Mouse (Mus musculus): ENCODE results near the gene Chrne. TPM values are rescaled to one million over a fixed set of nuclear protein-coding genes. Genes with fewer than 3 reads are reported as not detected.

Gene Chrne
- polyA plus RNA-seq, 2 experiments: 0.20 to 0.43 TPM

GRCm38 (mm10) chr11:70583022-70583714 lies 35.8 kb downstream of the Chrne start:
- no peak overlapping the region for H3K9ac ChIP-seq (ENCODE audit: low read depth, low read length, severe bottlenecking)
- no peaks in the 10 kb centered on the region; the same call in 1 of the 2 replicates for H3K36me3 ChIP-seq (ENCODE audit: control insufficient read depth, insufficient read depth, low read length)
- no peaks in the 10 kb centered on the region for H3K9me3 ChIP-seq (ENCODE audit: control insufficient read depth, low read length)
- H3K27ac ChIP-seq (replicated peaks; ENCODE audit: low read depth, low read length): 0 out of 2 replicates have a peak overlapping the region, but pooled peaks have one; percentile 1
- no peak overlapping the region for H3K4me3 ChIP-seq (replicated peaks; ENCODE audit: low read length)
- WGBS: 51% methylated on average over 6 of the region's 6 CpGs
- TF ChIP-seq POLR2A (IDR thresholded peaks at IDR 0.05; ENCODE audit: borderline replicate concordance, extremely low read depth, insufficient read depth, insufficient read length): no peak
- H3K27me3 ChIP-seq (ENCODE audit: control insufficient read depth, insufficient read depth, low read length): no peaks in the 10 kb centered on the region
- peaks cover 44% of the 10 kb centered on the region for H3K4me1 ChIP-seq (ENCODE audit: control insufficient read depth, insufficient read depth, low read length)
- ATAC-seq (ENCODE audit: low FRiP score, low read depth) (no peak), DNase-seq (ENCODE audit: low spot score) (no peak)
- no peak overlapping the region for H3K4me2 ChIP-seq (replicated peaks; ENCODE audit: low read depth, low read length, severe bottlenecking)

- WGBS: 28% methylated on average over 3 of the region's 3 CpGs
- Histone ChIP-seq H3K4me3 (replicated peaks; ENCODE audit: low read length) (no peak overlapping the region), H3K36me3 (ENCODE audit: control insufficient read depth, insufficient read depth, low read length) (no peaks in the 10 kb centered on the region; the same call in 1 of the 2 replicates), H3K4me2 (replicated peaks; ENCODE audit: low read depth, low read length, severe bottlenecking) (no peak overlapping the region), H3K4me1 (ENCODE audit: control insufficient read depth, insufficient read depth, low read length) (peaks cover 53% of the 10 kb centered on the region), H3K9me3 (ENCODE audit: control insufficient read depth, low read length) (no peaks in the 10 kb centered on the region), H3K9ac (ENCODE audit: low read depth, low read length, severe bottlenecking) (no peak overlapping the region), H3K27me3 (ENCODE audit: control insufficient read depth, insufficient read depth, low read length) (no peaks in the 10 kb centered on the region), H3K27ac (replicated peaks; ENCODE audit: low read depth, low read length) (no peak overlapping the region)
- DNase-seq (ENCODE audit: low spot score) (no peak), ATAC-seq (ENCODE audit: low FRiP score, low read depth) (no peak)
- no peak for TF ChIP-seq POLR2A (IDR thresholded peaks at IDR 0.05; ENCODE audit: borderline replicate concordance, extremely low read depth, insufficient read depth, insufficient read length)
Measured at GRCm38 (mm10) chr11:70582196-70582595, 36.8 kb downstream of the Chrne start.

GRCm38 (mm10) chr11:70580921-70581320 lies 38.1 kb downstream of the Chrne start:
- Histone ChIP-seq H3K36me3 (ENCODE audit: control insufficient read depth, insufficient read depth, low read length) (no peaks in the 10 kb centered on the region; the same call in 1 of the 2 replicates), H3K27me3 (ENCODE audit: control insufficient read depth, insufficient read depth, low read length) (no peaks in the 10 kb centered on the region), H3K4me3 (replicated peaks; ENCODE audit: low read length) (no peak overlapping the region), H3K9me3 (ENCODE audit: control insufficient read depth, low read length) (no peaks in the 10 kb centered on the region), H3K4me2 (replicated peaks; ENCODE audit: low read depth, low read length, severe bottlenecking) (no peak overlapping the region), H3K9ac (ENCODE audit: low read depth, low read length, severe bottlenecking) (no peak overlapping the region), H3K4me1 (ENCODE audit: control insufficient read depth, insufficient read depth, low read length) (peaks cover 54% of the 10 kb centered on the region), H3K27ac (replicated peaks; ENCODE audit: low read depth, low read length) (no peak overlapping the region)
- WGBS: 80% methylated on average over 3 of the region's 3 CpGs
- no peak for DNase-seq (ENCODE audit: low spot score)
- no peak for TF ChIP-seq POLR2A (IDR thresholded peaks at IDR 0.05; ENCODE audit: borderline replicate concordance, extremely low read depth, insufficient read depth, insufficient read length)
- no peak for ATAC-seq (ENCODE audit: low FRiP score, low read depth)

- ATAC-seq (ENCODE audit: low FRiP score, low read depth) (no peak), DNase-seq (ENCODE audit: low spot score) (no peak)
- Histone ChIP-seq H3K4me3 (replicated peaks; ENCODE audit: low read length) (no peak overlapping the region), H3K4me1 (ENCODE audit: control insufficient read depth, insufficient read depth, low read length) (peaks cover 48% of the 10 kb centered on the region), H3K9me3 (ENCODE audit: control insufficient read depth, low read length) (no peaks in the 10 kb centered on the region), H3K9ac (ENCODE audit: low read depth, low read length, severe bottlenecking) (no peak overlapping the region), H3K4me2 (replicated peaks; ENCODE audit: low read depth, low read length, severe bottlenecking) (no peak overlapping the region), H3K36me3 (ENCODE audit: control insufficient read depth, insufficient read depth, low read length) (no peaks in the 10 kb centered on the region; the same call in 1 of the 2 replicates), H3K27ac (replicated peaks; ENCODE audit: low read depth, low read length) (no peak overlapping the region), H3K27me3 (ENCODE audit: control insufficient read depth, insufficient read depth, low read length) (no peaks in the 10 kb centered on the region)
- TF ChIP-seq POLR2A (IDR thresholded peaks at IDR 0.05; ENCODE audit: borderline replicate concordance, extremely low read depth, insufficient read depth, insufficient read length): no peak
- WGBS: 47% methylated on average over 5 of the region's 5 CpGs
Measured at GRCm38 (mm10) chr11:70580358-70580720, 38.7 kb downstream of the Chrne start.

GRCm38 (mm10) chr11:70579710-70580357 lies 39.2 kb downstream of the Chrne start:
- Histone ChIP-seq H3K27ac (replicated peaks; ENCODE audit: low read depth, low read length) (no peak overlapping the region), H3K4me2 (replicated peaks; ENCODE audit: low read depth, low read length, severe bottlenecking) (no peak overlapping the region), H3K9me3 (ENCODE audit: control insufficient read depth, low read length) (no peaks in the 10 kb centered on the region), H3K27me3 (ENCODE audit: control insufficient read depth, insufficient read depth, low read length) (no peaks in the 10 kb centered on the region), H3K36me3 (ENCODE audit: control insufficient read depth, insufficient read depth, low read length) (no peaks in the 10 kb centered on the region; the same call in 1 of the 2 replicates), H3K4me1 (ENCODE audit: control insufficient read depth, insufficient read depth, low read length) (peaks cover 43% of the 10 kb centered on the region), H3K9ac (ENCODE audit: low read depth, low read length, severe bottlenecking) (no peak overlapping the region), H3K4me3 (replicated peaks; ENCODE audit: low read length) (no peak overlapping the region)
- TF ChIP-seq POLR2A (IDR thresholded peaks at IDR 0.05; ENCODE audit: borderline replicate concordance, extremely low read depth, insufficient read depth, insufficient read length): no peak
- ATAC-seq (ENCODE audit: low FRiP score, low read depth) (no peak), DNase-seq (ENCODE audit: low spot score) (no peak)
- 79% methylated on average over 9 of the region's 9 CpGs for WGBS
